Mouse (Mus musculus) embryonic facial prominence, embryonic 10.5 days (tissue): ENCODE data around the gene Crisp2. TPM values are rescaled to one million over a fixed set of nuclear protein-coding genes. Genes with fewer than 3 reads are reported as not detected.

Source experiments
- DNase-seq: peaks from one replicate; pipeline ENCODE4 v3.0.0-alpha.2; 2017; ENCODE audit warnings: low spot score
- H3K27ac ChIP-seq: fragments of 300-500 bp; sonication (generic); replicated peaks from 2 replicates; pipeline ENCODE4 v1.5.1; 2016; ENCODE audit warnings: mild to moderate bottlenecking
- H3K27me3 ChIP-seq: fragments of 300-500 bp; sonication (generic); replicated peaks from 2 replicates; pipeline ENCODE4 v1.6.1; 2016; ENCODE audit warnings: low read depth, mild to moderate bottlenecking; ENCODE audit not compliant: poor library complexity, severe bottlenecking
- H3K36me3 ChIP-seq: fragments of 300-500 bp; sonication (generic); replicated peaks from 2 replicates; pipeline ENCODE4 v1.6.1; 2016; ENCODE audit warnings: mild to moderate bottlenecking, moderate library complexity
- H3K4me1 ChIP-seq: fragments of 300-500 bp; sonication (generic); 2 replicates; pipeline ENCODE4 v1.6.1; 2016
- H3K4me3 ChIP-seq: fragments of 300-500 bp; sonication (generic); 2 replicates; pipeline ENCODE4 v1.5.1; 2016; ENCODE audit warnings: mild to moderate bottlenecking, moderate library complexity
- H3K9me3 ChIP-seq: fragments of 300-500 bp; sonication (generic); 2 replicates; pipeline ENCODE4 v1.6.1; 2016; ENCODE audit warnings: mild to moderate bottlenecking
- WGBS: fragments of 180-500 bp; shearing (Covaris S2); methylation state at CpG from one replicate; pipeline ENCODE4 v1.1.7; 2016; 5-methylcytosine and 5-hydroxymethylcytosine counted together
- polyA plus RNA-seq: library from polyadenylated mRNA; unstranded; fragments of >200 nt; fragmentation: Nextera tagmentation; extraction: Ambion mirVana; gene quantifications from 2 replicates; pipeline ENCODE4 v1.2.1, GENCODE M21; 2016

Crisp2 gene
- not detected in 2 replicates for polyA plus RNA-seq

GRCm38 (mm10) chr17:40806953-40807572 lies at the start of gene Crisp2:
Gene Crisp2, minus strand, starts transcription at chr17:40807003.
- WGBS = 61% methylated on average over 2 of the region's 2 CpGs
- no peaks in the 10 kb centered on the region for H3K9me3 ChIP-seq
- H3K4me1 ChIP-seq = no peaks in the 10 kb centered on the region
- DNase-seq = no peak
- H3K4me3 ChIP-seq = no peak within 1 kb of the TSS
- H3K36me3 ChIP-seq = no peaks in the 10 kb centered on the region
- H3K27ac ChIP-seq = no peak within 1 kb of the TSS
- H3K27me3 ChIP-seq = no peaks in the 10 kb centered on the region

GRCm38 (mm10) chr17:40855065-40855464 lies 48.3 kb upstream of the Crisp2 start:
- Histone ChIP-seq H3K4me3 (no peak overlapping the region), H3K4me1 (no peaks in the 10 kb centered on the region), H3K27me3 (no peaks in the 10 kb centered on the region), H3K36me3 (no peaks in the 10 kb centered on the region), H3K27ac (no peak overlapping the region), H3K9me3 (no peaks in the 10 kb centered on the region)
- DNase-seq = no peak

GRCm38 (mm10) chr17:40837308-40837707 lies 30.5 kb upstream of the Crisp2 start:
- DNase-seq = no peak
- H3K36me3 ChIP-seq = no peaks in the 10 kb centered on the region
- no peak overlapping the region for H3K4me3 ChIP-seq
- no peaks in the 10 kb centered on the region for H3K4me1 ChIP-seq
- H3K27ac ChIP-seq = no peak overlapping the region
- no peaks in the 10 kb centered on the region for H3K9me3 ChIP-seq
- no peaks in the 10 kb centered on the region for H3K27me3 ChIP-seq

DNA sequence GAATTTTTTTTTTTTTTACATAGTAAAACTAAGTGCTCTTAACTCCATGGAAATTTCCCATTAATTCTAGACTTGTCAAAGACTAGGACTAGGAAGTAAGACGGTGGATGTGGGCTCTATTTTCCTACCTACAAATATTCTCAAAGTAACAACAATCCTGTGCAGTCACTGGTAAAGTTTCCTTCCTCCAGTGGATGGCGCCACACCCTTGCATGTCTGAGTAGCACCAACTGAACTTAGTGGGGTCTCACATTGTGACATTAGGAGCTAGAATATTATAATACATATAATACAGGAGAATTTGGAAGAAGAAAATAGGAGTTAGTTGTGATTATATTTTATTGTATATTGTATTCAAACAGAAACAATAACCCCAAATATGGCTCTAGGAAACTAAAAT lies 25.1 kb upstream of the Crisp2 start:
- no peak for DNase-seq
- WGBS = 55% methylated on average over 2 of the region's 2 CpGs
- Histone ChIP-seq H3K36me3 (no peaks in the 10 kb centered on the region), H3K4me3 (no peak overlapping the region), H3K9me3 (no peaks in the 10 kb centered on the region), H3K4me1 (no peaks in the 10 kb centered on the region), H3K27ac (no peak overlapping the region), H3K27me3 (no peaks in the 10 kb centered on the region)

DNA sequence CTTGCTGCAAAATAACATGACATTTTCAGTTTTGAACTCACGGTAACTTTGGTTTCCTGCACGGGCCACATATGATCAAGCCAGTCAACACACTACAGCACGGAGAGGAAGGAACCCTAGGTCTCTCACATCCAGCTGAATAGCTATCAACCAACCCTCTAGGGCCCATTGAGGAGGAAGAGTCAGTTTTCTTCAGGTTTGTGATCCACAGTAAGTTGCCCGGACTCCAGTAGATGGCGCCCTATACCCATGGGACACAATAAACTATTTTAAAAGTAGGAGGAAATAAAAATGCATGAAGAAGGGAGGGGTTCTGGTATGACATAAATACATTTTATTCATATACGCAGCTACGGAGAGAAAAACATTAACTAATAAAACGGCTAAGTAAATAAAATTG lies 17.7 kb upstream of the Crisp2 start:
- no peaks in the 10 kb centered on the region for H3K27me3 ChIP-seq
- H3K27ac ChIP-seq = no peak overlapping the region
- no peaks in the 10 kb centered on the region for H3K4me1 ChIP-seq
- no peaks in the 10 kb centered on the region for H3K36me3 ChIP-seq
- DNase-seq = peak; percentile 24
- H3K9me3 ChIP-seq = no peaks in the 10 kb centered on the region
- 59% methylated on average over 8 of the region's 8 CpGs for WGBS
- no peak overlapping the region for H3K4me3 ChIP-seq

DNA sequence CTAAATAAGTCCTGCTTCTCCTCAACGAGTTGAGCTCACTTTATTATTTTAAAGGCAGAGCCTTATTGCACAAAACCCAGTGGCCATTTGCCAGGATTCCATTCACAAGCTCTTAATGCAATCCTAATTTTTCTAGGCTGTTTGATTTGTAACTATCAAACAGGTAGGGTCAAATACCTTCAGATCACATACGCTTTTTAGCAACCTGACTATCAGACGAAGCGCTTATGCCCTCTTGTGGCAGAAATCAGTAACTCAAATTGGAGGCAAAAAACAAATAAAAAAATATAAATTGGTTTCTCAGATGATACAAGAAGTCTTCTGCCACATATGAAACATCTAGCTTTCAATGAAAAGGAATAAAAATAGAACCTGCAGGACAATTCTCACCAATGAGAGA lies 17.0 kb upstream of the Crisp2 start:
- peak; percentile 11 for DNase-seq
- H3K27me3 ChIP-seq = no peaks in the 10 kb centered on the region
- WGBS = 33% methylated on average over 4 of the region's 4 CpGs
- H3K9me3 ChIP-seq = no peaks in the 10 kb centered on the region
- H3K27ac ChIP-seq = no peak overlapping the region
- H3K4me1 ChIP-seq = no peaks in the 10 kb centered on the region
- H3K4me3 ChIP-seq = no peak overlapping the region
- no peaks in the 10 kb centered on the region for H3K36me3 ChIP-seq

DNA sequence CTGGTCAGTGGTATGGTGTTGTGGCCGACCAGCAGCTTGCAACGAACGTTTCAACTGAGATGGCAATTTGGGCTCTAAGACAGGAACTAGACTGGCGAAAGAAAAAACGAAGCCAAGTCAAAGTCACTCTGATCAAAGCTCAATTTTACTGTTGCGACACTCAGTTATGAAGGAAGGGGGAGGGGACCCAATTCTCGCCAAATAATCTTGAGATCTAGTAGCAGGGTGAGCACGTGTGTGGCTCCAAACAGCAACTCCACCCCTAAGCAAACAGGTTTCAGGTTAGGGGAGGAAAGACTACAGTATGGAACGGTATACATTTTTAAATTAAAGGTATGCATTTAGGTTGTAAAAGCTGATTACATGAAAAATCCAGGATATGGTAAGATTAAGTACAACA lies 14.7 kb upstream of the Crisp2 start:
- no peak overlapping the region for H3K27ac ChIP-seq
- H3K36me3 ChIP-seq = no peaks in the 10 kb centered on the region
- H3K4me3 ChIP-seq = no peak overlapping the region
- H3K9me3 ChIP-seq = no peaks in the 10 kb centered on the region
- 79% methylated on average over 9 of the region's 9 CpGs for WGBS
- no peak for DNase-seq
- H3K4me1 ChIP-seq = no peaks in the 10 kb centered on the region
- H3K27me3 ChIP-seq = no peaks in the 10 kb centered on the region

- Histone ChIP-seq H3K4me3 (no peak overlapping the region), H3K27ac (no peak overlapping the region), H3K36me3 (no peaks in the 10 kb centered on the region), H3K27me3 (no peaks in the 10 kb centered on the region), H3K4me1 (no peaks in the 10 kb centered on the region), H3K9me3 (no peaks in the 10 kb centered on the region)
- 76% methylated on average over 4 of the region's 4 CpGs for WGBS
- DNase-seq = no peak
These were observed 10.6 kb upstream of the Crisp2 start for GRCm38 (mm10) chr17:40817340-40817943.

- no peak overlapping the region for H3K27ac ChIP-seq
- H3K27me3 ChIP-seq = no peaks in the 10 kb centered on the region
- no peaks in the 10 kb centered on the region for H3K4me1 ChIP-seq
- WGBS = 84% methylated on average over 2 of the region's 2 CpGs
- no peak overlapping the region for H3K4me3 ChIP-seq
- no peaks in the 10 kb centered on the region for H3K36me3 ChIP-seq
- DNase-seq = no peak
- H3K9me3 ChIP-seq = no peaks in the 10 kb centered on the region
These were observed 5.5 kb upstream of the Crisp2 start for GRCm38 (mm10) chr17:40812259-40812658.

DNA sequence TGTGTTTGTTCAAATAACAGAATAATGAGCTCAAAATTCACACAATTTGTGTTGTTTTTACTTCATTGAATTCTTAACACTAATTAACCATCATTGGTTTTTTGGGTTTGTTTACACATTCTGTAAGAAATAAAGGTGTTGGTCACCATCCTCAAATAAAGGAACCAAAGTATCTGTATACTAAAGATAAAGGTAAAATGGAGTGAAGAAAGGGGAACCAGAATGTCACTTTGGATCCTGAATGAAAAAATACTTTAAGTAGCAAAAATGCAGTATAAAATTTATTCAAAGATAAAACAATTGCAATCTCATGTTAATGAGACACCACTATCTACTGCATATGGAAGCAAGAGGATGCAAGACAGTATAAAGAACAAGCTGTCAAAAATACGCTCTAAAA lies 4.8 kb upstream of the Crisp2 start:
- Histone ChIP-seq H3K4me3 (no peak overlapping the region), H3K4me1 (no peaks in the 10 kb centered on the region), H3K9me3 (no peaks in the 10 kb centered on the region), H3K27ac (no peak overlapping the region), H3K27me3 (no peaks in the 10 kb centered on the region), H3K36me3 (no peaks in the 10 kb centered on the region)
- no peak for DNase-seq
- 91% methylated on average over 1 of the region's 1 CpGs for WGBS

- Histone ChIP-seq H3K9me3 (no peaks in the 10 kb centered on the region), H3K4me1 (no peaks in the 10 kb centered on the region), H3K27me3 (no peaks in the 10 kb centered on the region), H3K27ac (no peak within 1 kb of the TSS), H3K36me3 (no peaks in the 10 kb centered on the region), H3K4me3 (no peak within 1 kb of the TSS)
- WGBS = 71% methylated on average over 1 of the region's 1 CpGs
- no peak for DNase-seq
These were observed 4.1 kb upstream of the Crisp2 start, which contains the start of gene Rhag for GRCm38 (mm10) chr17:40810934-40811333. Gene Rhag, plus strand, starts transcription at chr17:40811126.

DNA sequence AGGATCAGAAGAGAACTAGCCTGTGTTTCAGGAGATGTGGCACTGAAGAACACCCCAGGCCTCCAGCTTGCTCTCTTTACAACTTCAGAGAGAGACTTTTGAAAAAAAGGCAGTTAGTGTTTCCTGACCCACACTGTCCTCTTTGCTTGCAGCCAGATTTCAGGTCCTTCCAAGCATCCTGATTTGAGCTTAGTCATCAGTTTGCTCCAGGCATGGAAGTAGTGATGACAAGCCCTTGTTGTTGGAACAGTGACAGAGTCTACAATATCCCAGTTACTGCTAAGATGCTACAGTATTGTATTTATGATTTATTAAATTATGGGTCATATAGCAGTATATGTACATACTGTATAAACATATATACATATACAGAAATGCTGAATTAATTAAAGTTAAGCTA lies 1.3 kb upstream of the Crisp2 start:
- no peak overlapping the region for H3K4me3 ChIP-seq
- no peak overlapping the region for H3K27ac ChIP-seq
- no peaks in the 10 kb centered on the region for H3K4me1 ChIP-seq
- no peaks in the 10 kb centered on the region for H3K36me3 ChIP-seq
- no peak for DNase-seq
- H3K9me3 ChIP-seq = no peaks in the 10 kb centered on the region
- H3K27me3 ChIP-seq = no peaks in the 10 kb centered on the region

DNA sequence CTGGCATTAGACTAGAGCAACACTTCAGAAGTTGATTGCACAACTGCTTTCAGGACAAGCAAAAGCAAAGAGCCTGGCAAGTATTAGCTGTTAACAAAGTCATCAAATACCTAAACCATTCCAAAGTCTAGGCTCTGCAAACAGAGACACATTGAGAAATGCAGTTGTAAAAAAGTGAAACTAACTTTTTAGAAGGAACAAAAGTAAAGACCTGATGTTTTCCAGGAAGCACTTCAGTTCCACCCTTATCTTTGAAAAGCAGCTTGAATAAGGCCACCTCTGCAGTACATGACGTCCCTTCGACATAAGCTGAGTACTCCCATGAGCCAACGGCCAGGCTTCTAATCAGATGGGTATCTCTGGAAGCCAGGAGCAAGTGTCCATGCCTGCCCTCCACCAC lies 253 bp downstream of the Crisp2 start:
- no peaks in the 10 kb centered on the region for H3K4me1 ChIP-seq
- no peaks in the 10 kb centered on the region for H3K27me3 ChIP-seq
- no peaks in the 10 kb centered on the region for H3K36me3 ChIP-seq
- H3K27ac ChIP-seq = no peak overlapping the region
- WGBS = 64% methylated on average over 3 of the region's 3 CpGs
- H3K4me3 ChIP-seq = no peak overlapping the region
- no peak for DNase-seq
- no peaks in the 10 kb centered on the region for H3K9me3 ChIP-seq
